In genomic region chr8:12777171-12777570, GRCm38 (mm10) we compare ENCODE assay signal across 22 mouse cellular contexts. TPM values are rescaled to one million over a fixed set of nuclear protein-coding genes. Genes with fewer than 3 reads are reported as not detected.
DNase-seq lines count a peak whose midpoint lies in the region; ATAC-seq and TF ChIP-seq lines count a peak whose summit lies in the region.
"Had no signal": no experiment of that assay in that cellular context is flagged by ENCODE, and none has a peak within 500 bp of the region (broad histone marks: within the 10 kb centered on the region; RNA-seq: fewer than 3 reads in every experiment).

No protein-coding gene starts in this region.

- TF ChIP-seq EP300 in liver, postnatal 0 days (IDR thresholded peaks at IDR 0.05; ENCODE audit: low read depth) = no peak

- no peaks in the 10 kb centered on the region for H3K9me3 ChIP-seq in heart, embryonic 15.5 days (replicated peaks)
- no peaks in the 10 kb centered on the region for H3K9me3 ChIP-seq in intestine, embryonic 15.5 days
- no peaks in the 10 kb centered on the region for H3K9me3 ChIP-seq in liver, postnatal 0 days (ENCODE audit: low read length)
- no peaks in the 10 kb centered on the region for H3K9me3 ChIP-seq in forebrain, embryonic 11.5 days (ENCODE audit: control insufficient read depth, low read length)
- H3K9me3 ChIP-seq: embryonic facial prominence, embryonic 12.5 days; forebrain, embryonic 15.5 days; hindbrain, embryonic 10.5 days; midbrain, embryonic 12.5 days; neural tube, embryonic 13.5 days had no signal

- H3K27ac ChIP-seq in heart, embryonic 15.5 days = peak overlapping the region; percentile 86; the same call in 1 of the 2 replicates
- H3K27ac ChIP-seq in intestine, embryonic 15.5 days = no peak overlapping the region
- no peak overlapping the region for H3K27ac ChIP-seq in liver, postnatal 0 days (ENCODE audit: low read depth)
- no peak overlapping the region for H3K27ac ChIP-seq in thymus, adult 2 months (ENCODE audit: control insufficient read depth, insufficient read depth, low read length)
- no peak overlapping the region for H3K27ac ChIP-seq in forebrain, embryonic 11.5 days (ENCODE audit: low read depth, low read length)
- H3K27ac ChIP-seq: embryonic facial prominence, embryonic 12.5 days; forebrain, embryonic 15.5 days; hindbrain, embryonic 10.5 days; midbrain, embryonic 12.5 days; neural tube, embryonic 13.5 days had no signal

- TF ChIP-seq POLR2A in thymus, adult 2 months (IDR thresholded peaks at IDR 0.05; ENCODE audit: control insufficient read depth, extremely low read depth, insufficient read depth, low read length, poor library complexity) = no peak

- no peaks in the 10 kb centered on the region for H3K27me3 ChIP-seq in heart, embryonic 15.5 days
- no peaks in the 10 kb centered on the region for H3K27me3 ChIP-seq in intestine, embryonic 15.5 days (replicated peaks)
- peaks cover 14% of the 10 kb centered on the region for H3K27me3 ChIP-seq in liver, postnatal 0 days (ENCODE audit: insufficient read depth, low read length)
- no peaks in the 10 kb centered on the region for H3K27me3 ChIP-seq in thymus, adult 2 months (ENCODE audit: control insufficient read depth, insufficient read depth, low read length)
- H3K27me3 ChIP-seq in forebrain, embryonic 11.5 days (ENCODE audit: control insufficient read depth, insufficient read depth, low read length) = no peaks in the 10 kb centered on the region
- H3K27me3 ChIP-seq: embryonic facial prominence, embryonic 12.5 days; forebrain, embryonic 15.5 days; midbrain, embryonic 12.5 days; neural tube, embryonic 13.5 days had no signal

- WGBS in heart, embryonic 15.5 days = 48% methylated on average over 5 of the region's 5 CpGs
- 53% methylated on average over 5 of the region's 5 CpGs for WGBS in intestine, embryonic 15.5 days
- 42% methylated on average over 5 of the region's 5 CpGs for WGBS in liver, postnatal 0 days (ENCODE audit: insufficient replicate concordance)
- WGBS in thymus, adult 2 months = 72% methylated on average over 5 of the region's 5 CpGs
- 74% methylated on average over 5 of the region's 5 CpGs for WGBS in forebrain, embryonic 11.5 days

- no peak for ATAC-seq in heart, embryonic 15.5 days (replicated peaks; ENCODE audit: insufficient number of reproducible peaks, insufficient read depth, low FRiP score, low read depth)
- ATAC-seq in intestine, embryonic 15.5 days = 0 out of 2 replicates have a peak, but pooled peaks have one; percentile 29
- ATAC-seq in liver, postnatal 0 days = peak; percentile 55
- ATAC-seq in forebrain, embryonic 11.5 days (replicated peaks; ENCODE audit: low FRiP score) = no peak
- ATAC-seq: forebrain, embryonic 15.5 days had no signal

- H3K9ac ChIP-seq in heart, embryonic 15.5 days = no peak overlapping the region
- H3K9ac ChIP-seq in intestine, embryonic 15.5 days = no peak overlapping the region
- H3K9ac ChIP-seq in liver, postnatal 0 days (replicated peaks) = no peak overlapping the region
- H3K9ac ChIP-seq in forebrain, embryonic 11.5 days (ENCODE audit: low read length) = no peak overlapping the region
- H3K9ac ChIP-seq: embryonic facial prominence, embryonic 12.5 days; forebrain, embryonic 15.5 days; midbrain, embryonic 12.5 days; neural tube, embryonic 13.5 days had no signal

- H3K4me3 ChIP-seq in heart, embryonic 15.5 days = no peak overlapping the region
- no peak overlapping the region for H3K4me3 ChIP-seq in intestine, embryonic 15.5 days (replicated peaks)
- no peak overlapping the region for H3K4me3 ChIP-seq in liver, postnatal 0 days (ENCODE audit: low read depth, low read length)
- H3K4me3 ChIP-seq in thymus, adult 2 months (ENCODE audit: control insufficient read depth, insufficient read depth, low read length) = no peak overlapping the region
- H3K4me3 ChIP-seq in forebrain, embryonic 11.5 days (ENCODE audit: low read depth, low read length) = no peak overlapping the region
- H3K4me3 ChIP-seq: embryonic facial prominence, embryonic 12.5 days; erythroblast, embryonic 14.5 days; forebrain, embryonic 15.5 days; hindbrain, embryonic 10.5 days; midbrain, embryonic 12.5 days; neural tube, embryonic 13.5 days had no signal

- TF ChIP-seq CTCF in liver, postnatal 0 days (IDR thresholded peaks at IDR 0.05; ENCODE audit: low read depth) = no peak
- no peak for TF ChIP-seq CTCF in thymus, adult 2 months (IDR thresholded peaks at IDR 0.05; ENCODE audit: borderline replicate concordance, control insufficient read depth, extremely low read depth, insufficient read depth, low read length, poor library complexity)

- peaks cover 69% of the 10 kb centered on the region for H3K4me1 ChIP-seq in heart, embryonic 15.5 days (replicated peaks)
- H3K4me1 ChIP-seq in intestine, embryonic 15.5 days (replicated peaks) = peaks cover 32% of the 10 kb centered on the region
- H3K4me1 ChIP-seq in liver, postnatal 0 days (ENCODE audit: insufficient read depth) = peaks cover 5% of the 10 kb centered on the region; the same call in 1 of the 2 replicates
- H3K4me1 ChIP-seq in thymus, adult 2 months (replicated peaks; ENCODE audit: control insufficient read depth, insufficient read depth, low read length) = no peaks in the 10 kb centered on the region
- H3K4me1 ChIP-seq in forebrain, embryonic 11.5 days (replicated peaks; ENCODE audit: control insufficient read depth, insufficient read depth, low read length) = no peaks in the 10 kb centered on the region; the same call in 1 of the 2 replicates

- H3K36me3 ChIP-seq in heart, embryonic 15.5 days = no peaks in the 10 kb centered on the region
- H3K36me3 ChIP-seq in intestine, embryonic 15.5 days = no peaks in the 10 kb centered on the region
- H3K36me3 ChIP-seq in liver, postnatal 0 days (replicated peaks; ENCODE audit: insufficient read depth, low read length) = no peaks in the 10 kb centered on the region
- no peaks in the 10 kb centered on the region for H3K36me3 ChIP-seq in thymus, adult 2 months (ENCODE audit: control insufficient read depth, insufficient read depth, low read length)
- H3K36me3 ChIP-seq in forebrain, embryonic 11.5 days (ENCODE audit: control insufficient read depth, insufficient read depth, low read length) = no peaks in the 10 kb centered on the region
- H3K36me3 ChIP-seq: embryonic facial prominence, embryonic 12.5 days; forebrain, embryonic 15.5 days; hindbrain, embryonic 10.5 days; midbrain, embryonic 12.5 days; neural tube, embryonic 13.5 days had no signal

- H3K4me2 ChIP-seq in heart, embryonic 15.5 days = no peak overlapping the region
- no peak overlapping the region for H3K4me2 ChIP-seq in intestine, embryonic 15.5 days (replicated peaks)
- H3K4me2 ChIP-seq in liver, postnatal 0 days (ENCODE audit: low read depth, low read length) = no peak overlapping the region
- H3K4me2 ChIP-seq in forebrain, embryonic 11.5 days (ENCODE audit: low read depth, low read length, severe bottlenecking) = no peak overlapping the region
- H3K4me2 ChIP-seq: embryonic facial prominence, embryonic 12.5 days; forebrain, embryonic 15.5 days; midbrain, embryonic 12.5 days; neural tube, embryonic 13.5 days had no signal

- DNase-seq in heart, adult 11 months = no peak
- peak; percentile 50 for DNase-seq in liver
- no peak for DNase-seq in liver, postnatal 0 days
- no peak for DNase-seq in thymus, adult 2 months
- no peak for DNase-seq in forebrain, embryonic 11.5 days (ENCODE audit: low spot score)
- DNase-seq: adrenal gland, adult 2 months; cerebellum, adult 9-11 months; gastrocnemius, postnatal 36 days; kidney, adult 9 months; kidney, postnatal 36 days; layer of hippocampus, adult 9-11 months; lung, adult 2 months; lung, postnatal 4 days; thymus, postnatal 14 days had no signal

RNA-seq across cellular contexts. Expression of gene Atp11a, which starts 20.4 kb away (rescaled TPM):
- 14.1 and 15.9 TPM in 2 replicates for polyA plus RNA-seq in heart, embryonic 15.5 days (2015; fragmentation: Nextera tagmentation; extraction: Ambion mirVana)
- 15.9 and 18.6 TPM in 2 replicates for polyA plus RNA-seq in intestine, embryonic 15.5 days (2015; fragmentation: Nextera tagmentation; extraction: Ambion mirVana)
- polyA plus RNA-seq in liver, postnatal 0 days (2015; fragmentation: Nextera tagmentation; extraction: Ambion mirVana) = 0.90 and 1.1 TPM in 2 replicates
- 60.9 and 64.8 TPM in 2 replicates for polyA plus RNA-seq in thymus, adult 2 months (2012; rRNA removed)
- 18.5 and 18.9 TPM in 2 replicates for polyA plus RNA-seq in forebrain, embryonic 11.5 days (2014; fragmentation: Nextera tagmentation; extraction: Ambion mirVana)

Comparison
In these comparisons a context has a peak if more than half of its experiments do, and no peak if none do; other contexts are left out.
1. ATAC-seq: peak in intestine, embryonic 15.5 days (single experiment) and liver, postnatal 0 days (single experiment); none in heart, embryonic 15.5 days (single experiment) and forebrain, embryonic 11.5 days (single experiment).